Mouse (Mus musculus): ENCODE measurements at regions not wholly inside any gene's neighbourhood (a gene's known extent, or its start where the extent isn't known, plus 50 kb on each side); places are given as distances from the start of the nearest gene placed in this dataset.

DNA sequence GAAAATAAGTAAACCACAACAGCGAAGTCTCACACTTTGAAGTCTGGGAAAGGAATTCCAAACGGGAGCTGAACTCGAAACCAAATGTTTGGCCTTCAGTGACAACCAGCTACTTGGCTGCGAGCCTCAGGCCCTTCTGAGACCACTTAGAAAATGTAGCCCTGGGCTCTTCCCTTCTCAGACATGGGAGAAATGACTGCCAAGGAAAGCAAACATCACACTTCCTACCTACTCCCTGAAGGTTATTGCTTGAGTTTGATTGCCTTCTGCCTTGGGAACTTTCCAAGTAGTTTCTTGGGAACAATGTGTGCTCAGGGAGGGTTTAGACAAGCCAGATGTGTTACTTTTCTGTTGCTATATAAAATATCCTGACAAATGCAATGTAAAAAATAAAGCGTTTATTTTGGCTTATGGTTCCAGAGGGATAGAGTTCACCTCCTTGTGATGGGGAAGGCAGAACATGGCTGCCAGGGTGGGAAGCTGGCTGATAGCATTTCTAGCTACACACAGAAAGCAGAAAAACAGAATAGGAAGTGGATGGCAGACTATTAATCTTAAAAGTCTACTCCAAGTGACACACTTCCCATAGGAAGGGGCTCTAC lies 194.8 kb upstream of the Rack1 start:
- intact Hi-C loops (cut with DNase I) = no loop called here
- DNase-seq = peak; percentile 23 to 46

DNA sequence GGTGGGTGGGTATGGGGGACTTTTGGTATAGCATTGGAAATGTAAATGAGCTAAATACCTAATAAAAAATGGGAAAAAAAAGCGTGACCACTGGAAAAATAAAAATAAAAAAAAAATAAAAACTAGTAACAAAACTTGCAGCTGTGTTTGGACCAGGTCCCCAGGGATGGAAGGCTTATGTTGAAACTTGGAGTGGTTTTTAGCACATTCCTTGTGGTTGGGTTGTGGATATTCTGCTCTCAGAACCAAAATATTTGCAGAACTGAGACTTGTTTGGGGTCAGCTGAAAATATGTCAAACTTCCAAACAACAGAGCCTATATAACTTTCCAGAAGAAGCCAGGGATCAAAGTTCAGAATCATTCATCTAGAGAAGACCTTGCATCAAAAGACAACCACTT lies 199.0 kb upstream of the Rack1 start:
- peak in 1 of 2 experiments; percentile 33 for DNase-seq
- intact Hi-C loops (cut with DNase I) = no loop called here

DNA sequence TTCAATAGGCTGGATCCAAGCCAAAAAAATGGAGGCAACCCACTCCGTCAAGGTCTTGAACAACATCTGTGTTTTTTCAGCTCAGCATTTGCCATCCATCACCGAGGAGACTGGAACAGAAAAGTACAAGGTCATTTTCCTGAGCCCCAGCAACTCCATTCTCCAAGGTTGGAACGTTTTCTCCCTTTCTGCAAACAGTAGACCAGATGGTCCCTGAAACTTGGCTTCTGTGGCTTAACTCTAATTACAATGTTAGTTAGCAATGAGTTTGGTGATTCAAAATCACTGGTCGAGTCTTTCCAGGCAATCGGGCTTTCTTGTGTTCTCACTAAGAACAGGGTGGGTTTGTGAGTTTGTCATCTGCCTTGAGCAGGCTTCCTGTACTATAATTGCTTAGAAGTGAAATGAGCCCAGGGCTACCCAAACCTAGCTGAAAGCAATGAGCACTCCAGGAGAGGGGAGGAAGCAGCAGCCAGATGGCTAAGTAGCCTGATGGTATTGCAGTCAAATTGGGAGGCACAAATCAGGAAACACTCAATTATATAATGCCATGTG lies 200.5 kb upstream of the Rack1 start:
- intact Hi-C loops (cut with DNase I) = no loop called here
- no peak for DNase-seq

DNA sequence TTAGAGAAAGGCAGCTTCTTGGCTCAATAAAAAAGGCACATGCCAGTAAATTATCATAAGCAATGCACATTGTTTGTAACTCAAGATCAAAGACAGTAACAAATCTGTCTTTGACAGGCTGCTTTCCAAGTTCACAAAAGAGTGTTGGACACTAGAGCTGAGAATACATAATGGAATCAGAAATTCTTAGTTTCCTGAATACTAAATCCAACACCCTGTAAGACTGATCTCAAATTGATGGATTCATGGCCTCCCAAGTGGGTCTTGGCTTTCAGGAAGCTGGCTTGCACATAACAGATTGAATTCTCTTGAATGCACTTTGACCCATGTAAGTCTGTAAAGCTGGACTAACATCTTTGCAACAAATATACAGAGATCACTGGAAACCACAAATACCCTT lies 201.1 kb upstream of the Rack1 start:
- intact Hi-C loops (cut with DNase I) = no loop called here
- DNase-seq = no peak

DNA sequence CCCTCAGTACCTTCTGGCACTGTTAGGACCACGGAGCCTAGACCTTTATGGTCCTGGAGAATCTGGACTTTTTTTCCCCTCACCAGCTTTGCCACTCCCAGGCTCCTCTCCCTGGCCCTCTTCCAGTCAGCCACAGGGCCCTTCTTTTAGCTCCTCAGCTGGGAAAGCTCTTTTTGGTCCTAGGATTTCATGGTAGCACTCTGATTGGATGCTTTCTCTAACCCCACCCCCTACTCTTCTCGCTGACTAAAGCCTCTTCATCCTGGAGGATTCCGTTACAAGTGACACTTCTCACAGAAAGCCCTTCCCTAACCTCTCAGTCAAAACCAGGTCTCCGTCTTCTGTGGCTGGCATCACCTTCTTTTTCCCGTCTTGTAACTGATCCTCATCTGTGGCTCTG lies 205.7 kb upstream of the Rack1 start:
- intact Hi-C loops (cut with DNase I) = no loop called here
- no peak for DNase-seq

DNA sequence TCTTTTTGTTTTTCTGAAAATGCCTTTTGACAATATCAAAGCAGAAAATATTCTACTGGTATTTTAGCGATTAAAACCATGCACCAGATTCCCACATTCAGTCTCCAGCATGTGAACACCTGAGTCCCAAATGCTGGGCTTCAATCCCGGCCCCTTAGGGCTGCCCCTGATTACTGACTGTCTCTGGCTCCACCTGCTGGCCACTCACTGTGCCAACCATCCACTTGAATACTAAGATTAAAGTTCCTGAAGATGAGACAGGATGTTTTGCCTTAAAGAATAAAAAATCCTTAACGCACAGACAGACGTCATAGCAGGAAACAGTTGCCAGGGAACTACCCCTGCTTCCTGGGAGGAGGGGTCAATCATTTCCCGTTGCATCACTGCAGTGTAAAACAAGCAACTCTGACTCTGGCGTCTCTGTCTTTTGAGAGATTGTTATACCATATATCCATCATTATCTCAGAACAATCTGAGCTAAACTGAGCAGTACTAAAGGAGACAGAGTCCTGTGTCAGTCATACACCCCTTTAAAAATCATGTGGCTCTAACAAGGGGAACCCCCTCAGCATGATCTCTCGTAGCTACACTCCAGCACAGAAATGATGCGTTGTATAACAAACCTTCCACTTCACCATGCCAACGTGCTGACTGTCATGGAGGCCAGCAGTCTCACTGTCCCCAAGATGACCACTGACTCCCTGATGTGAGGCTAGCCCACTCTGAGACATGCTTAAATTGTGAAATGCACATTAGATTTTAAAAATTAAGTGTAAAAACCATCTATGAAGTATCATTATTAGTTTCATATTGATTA lies 211.1 kb upstream of the Rack1 start:
- DNase-seq = peak in 1 of 2 experiments; percentile 16
- intact Hi-C loops (cut with DNase I) = no loop called here

DNA sequence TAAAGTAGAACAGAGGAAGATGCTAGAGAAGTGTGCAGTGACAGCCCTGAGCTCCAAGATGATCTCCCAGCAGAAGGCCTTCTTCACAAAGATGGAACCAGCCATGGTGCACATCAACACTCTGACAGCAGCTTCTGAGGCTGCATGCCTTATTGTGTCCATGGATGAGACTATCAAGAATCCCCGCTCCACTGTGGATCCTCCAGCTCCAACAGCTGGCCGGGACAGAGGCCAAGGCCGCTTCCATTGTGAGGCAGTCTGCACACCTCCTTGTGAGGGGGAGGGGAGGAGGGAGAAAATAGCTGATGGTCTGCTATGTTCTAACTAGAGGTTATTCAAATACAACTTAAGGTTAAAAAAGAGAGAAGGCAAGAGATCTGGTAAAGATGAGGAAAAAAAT lies 231.4 kb upstream of the Rack1 start:
- DNase-seq = no peak
- intact Hi-C loops (cut with DNase I) = no loop called here

DNA sequence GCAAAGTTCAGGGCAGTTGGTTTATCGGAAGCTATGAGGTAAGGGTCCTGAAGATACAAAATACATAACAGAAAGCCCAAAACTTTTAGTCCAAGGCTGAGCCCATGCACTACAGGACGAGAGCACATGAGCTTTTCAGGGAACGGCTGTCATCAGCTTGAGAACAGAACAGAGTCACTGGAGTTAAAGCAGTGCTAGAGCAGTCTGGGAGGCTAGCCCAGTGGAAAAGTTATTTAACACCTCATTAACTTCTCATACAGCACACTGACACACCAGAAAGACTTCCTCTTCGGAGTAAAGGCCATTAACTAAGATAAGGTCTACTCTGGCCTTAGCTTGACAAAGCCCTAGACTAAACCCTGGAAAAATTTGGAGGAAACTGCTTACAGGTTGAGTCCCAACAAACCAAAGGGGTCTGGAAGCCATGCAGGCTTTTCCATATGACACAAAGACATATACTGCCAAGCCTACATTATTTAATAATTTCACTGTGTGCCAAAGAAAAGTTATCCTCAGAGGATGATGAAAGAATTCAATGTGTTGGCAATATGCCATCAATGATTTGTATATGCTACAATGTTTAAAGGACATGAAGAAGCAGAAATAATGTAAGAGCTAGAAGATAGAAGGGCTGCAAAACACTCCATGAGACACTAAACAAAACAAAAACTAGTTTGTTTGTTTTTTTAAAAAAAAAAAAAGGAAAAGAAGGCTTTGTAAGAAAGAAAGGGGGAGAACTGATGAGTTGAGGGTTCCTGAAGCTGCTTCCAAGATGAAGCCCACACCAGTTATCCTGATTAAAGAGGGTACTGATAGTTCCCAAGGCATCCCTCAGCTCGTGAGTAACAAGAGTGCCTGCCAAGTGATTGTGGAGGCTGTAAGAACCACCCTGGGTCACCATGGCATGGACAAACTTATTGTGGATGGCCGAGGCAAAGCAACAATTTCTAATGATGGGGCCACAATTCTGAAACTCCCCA lies 232.3 kb upstream of the Rack1 start:
- DNase-seq = no peak
- intact Hi-C loops (cut with DNase I) = no loop called here

DNA sequence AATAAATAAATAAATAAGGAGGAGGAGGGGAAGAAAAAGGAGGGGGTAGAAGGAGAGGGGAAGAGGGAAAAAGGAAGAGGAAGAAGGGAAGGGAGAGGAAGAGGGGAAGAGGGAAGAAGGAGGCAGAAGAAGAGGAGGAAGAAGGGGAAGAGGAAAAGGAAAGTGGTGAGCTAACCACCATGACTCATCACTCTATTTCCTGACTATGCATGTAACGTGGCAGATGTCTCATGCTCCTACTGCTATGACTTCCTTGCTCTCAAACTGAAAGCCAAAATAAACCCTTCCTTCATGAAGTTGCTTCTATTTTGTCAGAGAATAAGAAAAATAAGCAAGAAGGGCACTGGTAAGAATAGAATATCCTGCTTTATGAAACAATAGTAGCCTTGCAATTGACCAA lies 242.1 kb upstream of the Rack1 start:
- intact Hi-C loops (cut with DNase I) = no loop called here
- DNase-seq = no peak

DNA sequence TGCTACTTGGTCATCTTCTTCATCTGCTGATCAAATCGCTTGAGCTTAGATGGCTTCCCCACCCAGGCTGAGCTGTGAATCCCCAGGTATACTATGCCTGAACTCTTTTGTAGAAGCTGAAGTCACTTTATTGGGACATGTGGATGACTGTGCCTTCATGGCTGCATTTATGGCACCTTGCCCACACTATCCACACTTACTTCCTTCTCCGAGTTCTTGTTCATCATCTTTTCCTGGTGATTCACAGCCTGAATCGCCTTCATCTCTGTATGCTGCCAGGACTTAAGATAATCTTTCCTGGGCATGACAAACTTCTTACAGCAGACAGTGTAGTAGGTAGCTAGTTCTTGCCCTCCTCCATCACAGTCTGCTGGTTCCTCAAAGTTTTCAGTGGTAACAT lies 248.1 kb upstream of the Rack1 start:
- DNase-seq = no peak

DNA sequence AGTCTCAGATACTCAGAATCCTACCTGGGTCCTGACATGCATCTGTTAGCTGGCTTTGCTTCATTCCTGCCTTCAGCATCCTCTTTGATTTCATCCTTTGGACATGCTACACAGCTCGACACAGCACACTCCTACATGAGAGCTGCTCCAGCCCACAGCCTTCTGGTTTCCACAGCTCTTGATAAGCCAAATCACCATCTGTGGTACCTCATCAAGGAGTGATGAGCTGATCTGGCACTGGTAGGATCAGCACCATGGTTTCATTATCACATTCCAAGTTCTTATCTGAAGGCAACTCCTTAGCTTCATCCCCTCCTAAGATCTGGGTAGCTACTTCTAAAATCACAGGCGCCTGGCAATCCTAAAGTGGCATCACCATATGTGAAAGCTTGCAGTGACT lies 248.9 kb upstream of the Rack1 start:
- intact Hi-C loops (cut with DNase I) = no loop called here
- no peak for DNase-seq

More for the DNA sequence above, 248.1 kb upstream of the Rack1 start:
- intact Hi-C loops (cut with DNase I) = no loop called here

DNA sequence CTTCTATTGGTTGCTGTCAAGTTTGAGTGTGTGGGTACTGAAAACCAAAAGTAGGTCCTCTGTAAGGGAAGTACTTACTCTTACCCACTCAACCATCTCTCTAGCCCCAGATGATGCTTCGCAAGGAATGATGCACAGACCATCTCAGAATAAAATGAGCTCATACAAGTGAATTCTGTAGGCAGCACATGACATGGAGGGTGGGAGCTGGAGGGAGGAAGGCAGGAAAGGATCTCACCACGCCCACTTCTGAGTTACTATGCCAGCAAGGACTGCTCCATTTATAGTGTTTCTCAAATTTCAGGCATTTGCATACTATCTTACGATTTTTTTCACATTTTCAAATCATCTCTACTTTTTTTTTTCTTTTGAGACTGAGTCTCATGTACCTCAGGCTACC lies 273.8 kb upstream of the Rack1 start:
- intact Hi-C loops (cut with DNase I) = no loop called here

DNA sequence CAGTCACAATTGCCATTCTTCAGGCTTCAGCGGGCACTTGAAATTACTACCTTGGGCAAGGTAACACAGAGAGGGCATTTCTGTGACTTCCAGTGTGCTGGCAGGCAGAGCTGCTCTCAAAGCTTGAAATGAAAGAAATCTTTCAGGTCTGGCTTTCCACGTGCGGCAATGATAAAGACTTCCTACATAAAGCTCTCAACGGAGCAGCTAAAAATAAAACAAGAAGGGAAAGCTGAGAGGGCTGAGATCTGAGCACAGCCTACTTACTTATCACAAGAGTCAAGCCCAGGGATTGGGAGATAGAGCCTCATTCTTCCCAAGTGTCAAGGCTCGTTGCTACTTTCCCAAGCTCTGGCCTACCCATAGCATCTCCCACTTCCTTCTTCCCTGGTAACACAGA lies 274.6 kb upstream of the Rack1 start:
- DNase-seq = no peak
- intact Hi-C loops (cut with DNase I) = no loop called here

More for the DNA sequence above, 273.8 kb upstream of the Rack1 start:
- no peak for DNase-seq

DNA sequence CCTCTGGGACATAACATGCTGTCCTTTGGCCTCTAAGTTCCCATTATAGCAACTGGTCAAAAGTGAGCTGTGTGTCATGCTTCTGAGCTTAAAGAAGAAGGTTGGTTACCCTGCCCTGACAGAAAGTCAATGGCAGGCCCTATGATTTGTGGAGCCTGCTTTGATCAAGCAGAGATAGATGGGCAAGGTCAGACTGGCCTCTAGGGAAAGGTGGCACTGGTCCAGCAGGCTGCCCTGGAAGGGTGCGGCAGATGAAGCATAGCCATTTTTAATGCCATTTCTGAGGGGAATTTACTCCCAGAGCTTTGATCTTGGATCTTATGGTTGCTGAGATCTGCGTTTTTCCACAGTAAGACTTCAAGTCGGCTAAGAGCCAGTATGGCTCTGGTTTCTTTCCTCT lies 293.2 kb upstream of the Rack1 start:
- intact Hi-C loops (cut with DNase I) = no loop called here
- no peak for DNase-seq

DNA sequence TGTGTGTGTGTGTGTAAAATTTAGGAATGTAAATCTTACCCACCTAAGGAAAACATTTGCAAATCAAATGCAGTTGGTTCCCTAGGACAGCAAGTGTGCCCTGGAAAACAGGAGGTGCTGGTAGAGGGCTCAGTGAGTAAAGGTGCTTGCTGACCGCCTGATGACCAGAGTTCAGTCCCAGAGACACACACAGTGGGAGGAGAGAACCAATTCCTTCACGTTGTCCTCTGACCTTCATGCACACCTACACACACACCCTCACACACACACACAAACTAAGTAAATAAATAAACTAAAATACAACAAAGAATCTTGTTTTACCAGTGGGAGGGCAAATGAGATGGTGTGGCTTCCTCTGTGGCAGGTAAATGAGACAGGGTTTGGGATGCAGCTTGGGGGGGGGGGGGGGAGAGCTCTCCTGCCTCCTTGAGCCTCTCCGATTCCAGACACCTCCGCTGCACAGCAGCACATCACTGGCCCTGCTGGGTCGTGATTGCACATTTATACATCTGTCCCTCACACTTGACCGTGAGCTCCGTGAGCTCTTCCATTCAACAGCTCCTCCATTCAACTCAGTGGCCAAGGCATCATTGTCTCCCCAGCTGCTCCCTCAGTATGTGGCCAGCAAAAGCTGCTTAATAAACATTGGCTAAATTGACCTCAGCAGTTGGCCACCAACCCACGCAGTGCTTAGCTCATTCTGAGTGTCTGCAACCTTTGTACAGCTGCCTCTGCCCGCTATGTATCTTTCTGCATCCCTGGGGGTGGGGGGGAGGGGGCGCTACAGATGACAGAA lies 297.9 kb upstream of the Rack1 start:
- no peak for DNase-seq
- intact Hi-C loops (cut with DNase I) = no loop called here

DNA sequence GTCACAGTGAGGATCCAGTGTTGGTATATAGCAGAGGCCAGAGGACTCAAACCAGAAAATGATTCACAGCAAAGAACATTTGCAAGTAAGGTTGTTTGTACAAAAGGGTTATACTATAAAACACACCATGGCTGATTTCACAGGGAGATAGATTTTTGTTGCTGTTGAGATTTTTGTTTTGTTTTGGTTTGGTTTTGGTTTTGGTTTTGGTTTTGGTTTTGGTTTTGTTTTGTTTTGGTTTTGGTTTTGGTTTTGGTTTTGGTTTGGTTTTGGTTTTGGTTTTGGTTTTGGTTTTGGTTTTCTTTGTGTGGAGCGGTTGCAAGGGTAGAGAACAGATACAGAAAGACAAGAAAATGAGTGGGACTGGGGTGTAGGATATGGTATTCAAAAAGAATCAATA lies 301.1 kb upstream of the Rack1 start:
- no peak for DNase-seq
- intact Hi-C loops (cut with DNase I) = no loop called here

DNA sequence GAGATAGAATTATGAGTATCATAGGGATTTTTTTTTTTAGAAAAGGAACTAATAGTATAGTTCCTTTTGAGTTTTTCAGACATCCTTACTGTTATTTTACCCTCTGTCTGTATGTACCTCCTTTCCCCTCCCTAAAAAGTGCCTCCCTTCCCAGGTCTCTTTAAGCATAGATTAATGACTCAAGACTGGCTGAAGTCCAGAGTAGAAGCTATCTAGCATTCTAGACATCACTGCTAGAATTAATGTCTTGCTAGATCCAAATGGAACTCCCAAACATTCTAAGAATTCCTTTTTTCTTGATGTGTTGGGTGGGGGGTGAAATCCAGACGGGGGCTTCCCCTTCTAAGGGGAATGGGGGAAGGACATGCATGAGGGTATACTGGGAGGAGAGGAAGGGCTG lies 311.8 kb upstream of the Rack1 start:
- no peak for DNase-seq
- intact Hi-C loops (cut with DNase I) = no loop called here

DNA sequence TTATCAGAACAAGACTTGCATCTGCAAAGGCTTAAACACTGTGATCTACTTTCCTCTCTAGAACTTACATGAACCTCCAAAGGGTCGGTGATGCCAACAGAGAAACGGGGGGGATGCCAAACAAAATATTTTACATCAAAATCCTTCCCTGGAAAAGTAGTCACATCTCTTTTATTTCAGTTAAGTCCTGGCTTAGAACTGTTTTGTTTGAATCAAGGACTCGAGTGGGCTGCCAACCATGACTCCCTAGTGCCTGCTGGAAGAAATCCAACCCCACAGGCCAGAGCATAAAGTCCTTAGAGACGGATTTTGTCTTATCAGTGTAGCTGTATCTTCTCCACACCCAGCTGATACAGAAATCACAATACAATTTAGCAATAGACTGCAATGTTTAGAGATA lies 336.1 kb upstream of the Rack1 start:
- intact Hi-C loops (cut with DNase I) = no loop called here
- no peak for DNase-seq

DNA sequence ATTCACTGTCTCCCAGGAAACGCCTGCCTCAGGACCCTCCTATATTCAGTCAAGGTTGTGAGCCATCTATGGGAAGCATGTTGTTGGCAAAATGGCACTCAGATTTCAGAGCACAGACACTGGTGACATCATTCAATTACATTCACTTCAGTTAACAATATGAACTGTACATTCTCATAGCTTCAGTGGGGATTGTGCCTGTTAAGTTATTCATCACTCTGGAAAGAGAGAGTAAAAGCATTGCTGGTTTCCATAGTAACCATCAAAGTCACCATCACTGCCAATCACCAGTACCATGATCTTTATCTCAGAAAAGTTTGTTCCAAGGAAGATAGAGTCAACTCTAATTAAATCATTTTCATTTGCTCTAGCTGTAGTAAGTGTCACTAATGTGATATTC lies 350.2 kb upstream of the Rack1 start:
- no peak for DNase-seq
- intact Hi-C loops (cut with DNase I) = no loop called here

DNA sequence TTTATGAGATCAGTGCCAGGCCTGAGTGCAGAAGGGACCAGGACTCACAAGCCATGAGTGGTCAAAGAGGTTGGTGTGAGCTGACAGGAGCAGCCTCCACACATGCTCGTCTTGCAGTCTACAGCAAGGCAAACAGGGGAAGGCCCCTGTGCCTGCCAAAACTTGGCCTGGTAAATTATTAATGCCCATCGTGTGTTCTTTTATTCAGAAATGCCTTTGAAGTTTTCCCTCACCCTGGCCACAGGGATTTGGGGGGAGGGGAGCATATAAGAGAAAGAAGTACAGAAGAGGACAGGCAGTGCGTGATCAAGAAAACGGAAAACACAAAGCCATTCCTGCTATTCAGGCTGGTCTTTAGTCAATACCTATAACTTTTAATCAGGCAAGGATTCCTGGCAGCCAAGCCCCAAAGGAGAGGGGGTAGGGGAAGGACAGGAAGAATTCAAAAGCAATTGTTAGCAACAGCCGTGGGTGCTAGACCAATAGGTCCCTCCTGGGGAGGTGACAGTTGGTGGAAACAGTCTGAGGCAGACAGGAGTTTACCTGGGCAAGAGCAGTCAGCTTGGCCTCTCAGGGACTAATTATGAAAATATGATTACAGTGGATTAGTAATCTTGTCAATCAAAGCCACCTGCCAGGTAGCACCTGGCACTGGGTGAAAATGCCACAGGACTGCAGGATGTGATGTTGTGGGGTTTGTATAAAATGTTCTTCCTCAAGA lies 357.4 kb upstream of the Rack1 start:
- intact Hi-C loops (cut with DNase I) = no loop called here
- DNase-seq = no peak

All from gastrocnemius, postnatal 36 days (tissue).